Mouse (Mus musculus) spleen, postnatal 14 days (tissue): ENCODE measurements around the gene Ppp1r9a.

ENCODE experiments used
- DNase-seq, 2 experiments: peaks; one replicate each; pipeline ENCODE4 v3.0.0; 2021 to 2022; ENCODE audit warnings: low spot score in 2 of 2

Gene Ppp1r9a

GRCm38 (mm10) chr6:5156541-5157425 is 254.1 kb downstream of the Ppp1r9a start:
- DNase-seq: no peak

DNA sequence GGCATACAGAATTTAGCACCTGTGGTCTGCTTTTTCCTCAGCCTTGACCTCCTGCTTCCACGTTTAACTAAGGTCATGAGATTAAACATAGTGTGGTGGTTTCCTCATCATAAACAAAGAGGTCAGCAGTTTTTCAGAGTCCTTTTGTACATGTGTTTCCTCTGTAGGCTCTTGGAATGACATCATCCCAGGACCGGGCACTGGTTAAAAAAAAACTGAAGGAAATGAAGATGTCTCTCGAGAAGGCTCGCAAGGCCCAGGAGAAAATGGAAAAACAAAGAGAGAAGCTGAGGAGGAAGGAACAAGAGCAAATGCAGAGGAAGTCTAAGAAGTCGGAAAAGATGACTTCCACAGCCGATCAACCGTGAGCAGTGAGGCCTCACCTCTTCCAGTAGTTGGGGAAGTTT is 256.7 kb downstream of the Ppp1r9a start:
- no peak for DNase-seq

- no peak for DNase-seq
Measured at GRCm38 (mm10) chr6:5162052-5162451, 259.3 kb downstream of the Ppp1r9a start.

DNA sequence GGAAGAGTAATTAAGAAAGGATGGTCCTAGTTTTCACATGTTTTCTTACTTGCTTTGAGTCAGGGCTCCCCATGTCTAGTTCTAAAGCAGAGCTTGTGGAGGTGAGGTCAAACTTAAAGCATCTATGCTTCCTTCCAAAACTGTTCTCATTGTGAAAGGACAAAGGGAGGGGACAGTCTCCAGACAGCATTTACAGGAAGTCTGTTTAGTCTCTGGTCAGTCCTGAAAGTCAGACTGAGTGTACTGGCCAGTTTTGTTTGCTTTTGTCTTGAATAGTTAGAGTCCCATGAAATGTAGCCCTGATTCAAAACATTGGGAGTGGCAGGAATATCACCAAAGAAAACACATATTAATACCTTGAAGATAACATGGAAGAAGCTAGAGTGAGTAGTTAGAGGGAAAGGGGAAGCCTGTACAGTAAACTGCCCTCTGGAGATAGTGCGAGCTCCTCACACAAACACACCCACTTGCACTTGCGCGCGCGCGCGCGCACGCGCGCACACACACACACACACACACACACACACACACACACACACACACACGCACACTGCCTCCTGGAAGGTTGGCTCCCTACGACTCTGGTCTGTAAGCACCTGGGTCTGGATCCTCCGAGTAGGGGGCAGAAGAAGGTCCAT is 260.9 kb downstream of the Ppp1r9a start:
- no peak for DNase-seq

DNA sequence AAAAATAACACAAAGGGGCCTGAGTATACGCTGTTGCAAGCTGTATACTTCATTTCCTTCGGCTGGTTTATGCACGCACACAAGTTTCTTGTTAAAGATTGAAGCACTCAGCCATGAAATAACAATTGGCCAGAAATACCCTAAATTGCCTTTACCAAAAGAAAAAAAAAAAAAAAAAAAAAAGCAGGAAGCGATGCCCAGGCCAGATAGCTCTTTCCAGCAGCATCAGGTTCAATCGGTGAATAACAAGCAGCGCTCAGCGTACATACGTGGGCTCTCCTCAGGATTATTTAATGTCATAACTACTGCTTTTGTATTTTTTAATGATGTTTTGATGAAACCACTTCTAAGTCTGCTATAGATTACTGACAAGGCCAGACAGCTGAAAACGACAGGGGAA is 262.1 kb downstream of the Ppp1r9a start:
- DNase-seq: no peak

DNA sequence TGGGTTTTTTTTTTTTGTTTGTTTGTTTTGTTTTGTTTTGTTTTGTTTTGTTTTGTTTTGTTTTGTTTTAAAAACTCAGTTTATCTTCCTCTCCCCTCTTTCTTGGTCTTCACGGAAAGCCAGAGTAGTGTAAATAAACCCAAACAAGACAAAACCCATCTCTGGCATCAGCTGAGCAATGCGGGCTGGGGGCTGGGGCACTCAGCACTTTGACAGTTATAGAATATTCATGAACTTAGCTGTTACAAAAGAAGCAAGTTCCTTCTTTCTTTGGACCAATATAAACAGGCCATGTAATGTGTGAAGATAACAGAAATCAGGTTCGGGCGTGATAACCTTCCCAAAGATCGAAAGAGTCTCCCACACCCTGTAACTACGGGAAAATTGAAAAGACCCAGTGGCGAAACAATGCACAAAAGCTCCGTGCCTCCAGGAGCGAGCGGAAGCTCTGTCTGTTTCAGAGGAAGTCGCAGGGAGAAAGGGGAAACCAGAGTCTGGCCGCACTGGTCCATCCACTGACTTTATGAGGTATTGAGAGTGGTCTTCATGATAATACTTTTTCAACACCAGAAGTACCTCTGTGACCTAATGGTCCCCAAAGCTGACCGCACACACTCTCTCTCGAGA is 264.4 kb downstream of the Ppp1r9a start:
- DNase-seq: no peak

DNA sequence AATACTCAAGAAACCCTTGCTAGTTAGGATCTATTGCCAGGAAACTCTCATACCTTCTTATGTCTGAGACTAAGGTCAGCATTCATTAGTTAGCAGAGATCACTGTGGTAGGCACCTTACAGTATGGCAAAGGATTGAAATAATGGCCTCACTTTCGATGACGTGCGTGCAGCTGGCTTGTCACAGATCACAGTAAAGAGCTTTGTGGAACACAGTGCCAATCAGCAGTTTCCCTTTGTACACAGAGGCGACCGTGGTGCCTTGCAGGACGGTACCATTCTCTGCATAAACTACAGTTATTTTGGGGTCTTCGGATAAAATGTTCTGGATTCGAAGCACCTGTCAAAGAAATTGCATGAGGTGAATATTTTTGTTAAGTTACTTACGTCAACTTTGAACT is 265.4 kb downstream of the Ppp1r9a start:
- DNase-seq: no peak

- DNase-seq: no peak
Measured at GRCm38 (mm10) chr6:5171418-5171817, 268.7 kb downstream of the Ppp1r9a start.

- no peak for DNase-seq
Measured at GRCm38 (mm10) chr6:5172571-5172970, 269.9 kb downstream of the Ppp1r9a start.

DNA sequence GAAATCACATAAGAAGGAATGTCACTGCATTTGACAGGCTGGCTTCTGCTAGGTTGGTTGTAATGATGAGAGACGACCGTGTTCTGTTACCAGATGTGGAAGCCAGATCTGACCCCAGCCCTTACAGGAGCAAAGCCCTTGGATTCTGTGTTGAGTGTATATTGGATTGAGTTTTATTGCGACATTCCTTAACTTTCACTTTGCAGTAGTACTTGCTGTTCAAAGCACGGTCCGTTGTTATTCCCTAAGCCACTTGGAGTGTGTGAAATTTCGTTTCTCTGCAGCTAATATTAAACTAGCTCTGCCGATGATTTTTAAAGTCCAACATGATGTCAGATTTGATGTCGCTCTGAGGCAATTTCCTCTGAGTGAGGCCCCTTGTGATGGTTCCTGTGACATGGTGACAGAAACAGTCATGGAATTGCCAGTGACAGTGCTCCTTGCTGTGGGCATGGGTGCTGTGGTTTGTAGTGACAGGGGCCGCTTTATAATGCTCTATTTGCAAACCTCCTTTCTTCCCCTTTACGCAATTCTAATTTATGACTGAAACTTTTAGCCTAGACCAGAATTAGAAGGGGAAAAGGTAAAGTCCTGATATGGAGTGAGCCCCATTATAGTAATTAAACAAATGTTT is 271.6 kb downstream of the Ppp1r9a start:
- DNase-seq: no peak

DNA sequence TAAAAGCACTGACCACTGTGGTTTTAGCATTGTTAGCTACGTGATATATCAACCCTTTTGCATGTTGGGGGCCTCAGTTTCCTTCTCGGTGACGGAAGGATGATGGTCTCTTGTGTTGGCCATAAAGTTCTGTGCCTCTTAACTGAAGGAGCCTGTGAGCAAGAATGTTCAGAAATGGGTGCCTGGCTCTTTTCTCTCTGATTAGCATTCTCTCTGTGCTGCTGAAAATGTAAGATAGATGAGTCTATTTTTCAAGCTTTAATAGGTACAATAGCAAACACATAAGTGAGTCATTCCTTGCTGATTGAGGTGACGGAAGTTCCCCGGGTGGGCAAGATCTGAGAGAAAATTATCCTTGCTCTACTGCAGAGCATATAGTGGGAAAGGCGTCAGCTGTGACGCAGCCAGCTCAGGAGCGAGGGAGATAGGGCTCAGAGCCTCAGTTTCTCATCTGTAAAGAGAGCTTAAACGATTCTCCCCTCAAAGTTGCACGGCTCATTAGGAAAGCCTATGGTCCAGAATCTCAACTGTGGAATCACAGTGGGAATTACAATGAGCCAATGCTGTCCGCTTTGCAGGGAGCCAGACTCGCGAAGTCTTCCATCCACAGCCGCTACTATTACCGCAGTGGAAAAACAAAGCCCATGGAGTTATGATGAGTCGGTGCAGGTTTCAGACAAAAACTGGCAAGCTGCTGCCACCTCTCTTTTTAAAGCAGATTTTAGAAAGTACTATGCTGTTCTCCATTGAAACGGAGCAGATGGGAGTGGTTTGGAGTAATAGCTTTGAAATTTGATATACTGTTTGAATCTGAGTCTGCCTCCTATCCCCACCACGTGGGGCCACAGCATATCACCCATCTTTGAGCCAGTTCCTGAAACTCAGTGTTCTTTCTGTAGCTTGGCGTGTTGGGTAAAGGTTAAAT is 275.5 kb downstream of the Ppp1r9a start:
- DNase-seq: no peak

DNA sequence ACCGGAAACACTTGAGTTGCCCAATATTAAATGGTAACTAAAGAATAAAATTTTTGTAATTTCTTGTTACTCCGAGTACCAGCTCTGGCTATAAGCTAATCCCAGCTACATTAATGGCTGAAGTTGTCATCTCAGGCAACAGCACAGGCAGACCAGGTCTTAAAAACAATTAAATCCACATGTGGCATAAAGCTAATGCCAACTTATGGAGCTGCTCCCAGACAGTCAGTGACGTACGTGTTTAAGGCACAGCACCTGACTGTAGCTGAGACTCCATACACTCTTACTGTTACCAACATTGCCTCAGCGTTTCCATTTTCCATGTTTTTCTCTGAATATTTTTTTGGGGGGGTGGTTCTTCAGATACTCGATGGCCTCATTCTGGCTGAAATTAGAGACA is 276.5 kb downstream of the Ppp1r9a start:
- DNase-seq: no peak

- no peak for DNase-seq
Measured at GRCm38 (mm10) chr6:5180645-5181044, 277.9 kb downstream of the Ppp1r9a start.

- no peak for DNase-seq
Measured at GRCm38 (mm10) chr6:5186229-5186950, 283.7 kb downstream of the Ppp1r9a start.

GRCm38 (mm10) chr6:5187586-5187985 is 284.9 kb downstream of the Ppp1r9a start:
- no peak for DNase-seq

DNA sequence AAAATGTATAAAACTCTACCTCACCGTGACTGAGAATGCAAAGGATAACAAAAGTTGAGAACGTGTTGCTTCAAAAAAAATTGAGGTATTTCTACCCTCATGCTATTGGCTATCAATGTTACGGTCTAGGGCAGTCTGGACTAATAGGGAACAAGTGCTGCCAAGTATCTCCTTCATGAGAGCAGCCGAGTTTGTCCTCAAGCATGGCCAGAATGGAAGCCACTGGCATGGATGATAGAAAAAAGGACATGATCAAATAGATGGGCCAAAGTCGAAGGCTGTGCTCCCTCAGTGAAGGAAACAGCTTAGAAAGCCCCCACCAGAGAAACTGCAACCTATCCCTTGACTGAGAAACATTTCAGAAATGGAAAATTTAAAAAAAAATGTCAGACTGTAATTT is 285.3 kb downstream of the Ppp1r9a start:
- DNase-seq: no peak

DNA sequence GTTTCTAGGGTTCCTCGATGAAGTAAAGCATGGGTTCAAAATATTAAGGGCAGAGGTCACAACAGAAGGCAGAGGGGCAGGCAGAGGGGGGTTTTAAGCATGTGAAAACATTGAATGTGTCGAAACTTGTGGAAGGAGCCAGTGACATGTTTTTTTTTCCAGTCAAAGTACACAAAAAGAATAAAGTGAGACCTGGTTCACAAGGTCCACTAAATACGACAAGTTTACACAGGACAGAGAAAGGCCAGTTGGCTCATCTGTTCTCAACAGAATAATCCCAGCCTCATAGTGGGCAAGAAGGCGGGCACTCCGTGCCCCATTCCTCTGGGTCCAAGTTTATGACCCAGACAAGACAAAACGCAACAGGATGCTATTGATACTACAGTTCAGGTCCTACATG is 286.2 kb downstream of the Ppp1r9a start:
- no peak for DNase-seq

DNA sequence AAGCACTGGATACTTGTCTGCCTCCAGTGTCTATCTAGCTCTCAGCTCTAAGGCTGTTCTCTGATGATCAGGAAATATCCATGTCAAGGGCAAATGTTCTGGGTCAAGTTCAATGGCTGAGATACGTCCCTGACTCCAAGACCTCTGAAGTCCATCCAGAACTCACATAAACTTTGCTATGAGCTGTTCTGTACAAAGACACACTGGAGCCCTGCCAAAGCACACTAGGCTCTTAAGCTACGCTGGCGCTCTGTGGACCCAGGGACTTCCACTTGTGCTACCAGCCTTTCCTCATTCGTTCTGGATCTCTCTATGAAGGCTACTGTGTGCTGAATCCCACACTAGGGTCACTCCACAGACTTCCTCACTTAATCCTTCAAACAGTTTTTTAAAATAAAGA is 286.8 kb downstream of the Ppp1r9a start:
- no peak for DNase-seq

DNA sequence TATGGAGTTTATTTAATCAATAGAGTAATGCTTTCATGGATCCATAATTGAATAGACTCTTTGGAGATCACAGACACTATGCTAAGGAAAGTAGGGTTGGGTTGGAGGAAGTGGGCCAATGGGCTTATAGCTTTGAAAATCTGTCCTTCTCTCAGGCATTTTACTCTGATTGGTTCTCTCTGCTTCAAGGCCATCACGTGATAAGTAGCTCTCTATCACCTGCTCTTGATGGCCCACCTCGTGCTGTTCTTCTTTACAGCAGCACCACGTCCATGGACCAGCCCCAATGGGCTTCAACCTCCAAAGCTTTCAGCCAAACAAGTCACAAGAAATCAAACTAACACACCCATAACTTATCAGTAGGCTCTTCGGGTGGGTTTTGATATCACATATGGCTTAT is 288.0 kb downstream of the Ppp1r9a start:
- DNase-seq: no peak

DNA sequence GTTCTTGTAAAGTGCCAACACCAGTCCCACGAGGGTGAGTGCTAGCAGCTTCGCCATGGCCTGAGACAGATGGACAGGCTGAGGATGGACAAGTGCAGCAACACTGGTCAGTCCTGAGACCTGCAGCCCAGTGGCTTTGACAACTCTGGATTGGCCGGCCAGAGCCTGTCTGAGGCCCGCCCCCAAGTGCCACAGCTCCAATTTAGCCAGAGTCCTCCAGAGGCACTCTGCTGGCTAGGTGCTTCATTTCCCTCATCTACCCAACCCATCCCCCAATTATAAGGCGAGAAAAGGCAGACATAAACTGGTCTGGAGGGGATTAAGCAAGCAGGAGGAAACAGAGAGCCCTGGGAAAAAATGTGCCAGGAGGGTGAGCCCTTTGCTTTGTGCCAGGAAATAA is 291.0 kb downstream of the Ppp1r9a start, which contains the start of gene Pon1:
TSS of gene Pon1 (minus strand) at position 254 of the 400 bp plus-strand sequence.
- DNase-seq: no peak
